Mouse (Mus musculus): ENCODE data around the gene Sfxn5. TPM values are rescaled to one million over a fixed set of nuclear protein-coding genes. Genes with fewer than 3 reads are reported as not detected.

Sfxn5 gene
- polyA plus RNA-seq (2012; rRNA removed), result 169 and 172 TPM in 2 replicates

- under 1% methylated on average over 49 of the region's 49 CpGs for WGBS
- Histone ChIP-seq H3K27me3 (ENCODE audit: control insufficient read depth, insufficient read depth, low read length) (no peaks in the 10 kb centered on the region), H3K27ac (ENCODE audit: insufficient read depth, low read length) (peak within 1 kb of the TSS; percentile 96), H3K4me1 (ENCODE audit: control insufficient read depth, insufficient read depth, low read length) (peaks cover 9% of the 10 kb centered on the region), H3K4me3 (replicated peaks; ENCODE audit: insufficient read depth, low read depth, low read length) (peak within 1 kb of the TSS; percentile 85)
- peak; percentile 98 for DNase-seq
- TF ChIP-seq POLR2A (IDR thresholded peaks at IDR 0.05; ENCODE audit: borderline replicate concordance, insufficient read depth, low read length) (peak; percentile 84; the same call in 1 of the 2 replicates), CTCF (IDR thresholded peaks at IDR 0.05; ENCODE audit: borderline replicate concordance, insufficient read depth, low read depth, low read length) (no peak)
Measured at GRCm38 (mm10) chr6:85333000-85333669, at the start of gene Sfxn5. Gene Sfxn5 (minus strand): TSS chr6:85333422.

DNA sequence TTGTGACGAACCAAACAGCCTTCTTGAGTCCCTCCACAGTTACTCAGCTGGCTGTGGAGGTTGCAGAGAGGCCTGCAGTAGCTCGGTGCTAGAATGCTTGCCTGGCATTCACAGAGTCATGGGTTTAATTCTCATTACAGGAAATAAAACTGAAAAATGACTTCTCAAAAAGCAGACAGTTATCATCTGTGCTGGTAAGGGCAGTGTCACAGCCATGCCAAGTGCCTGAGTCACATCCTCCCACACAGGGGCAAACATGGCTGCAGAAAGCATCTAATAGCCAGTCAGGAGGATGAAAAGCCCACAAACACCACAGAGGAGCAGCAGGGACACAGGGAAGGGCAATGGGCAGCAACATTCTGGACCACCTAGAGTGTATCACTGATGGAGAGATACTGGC, 49.6 kb upstream of the Sfxn5 start:
- WGBS, result 92% methylated on average over 2 of the region's 2 CpGs
- no peak overlapping the region for H3K4me3 ChIP-seq (replicated peaks; ENCODE audit: insufficient read depth, low read depth, low read length)
- no peak overlapping the region for H3K27ac ChIP-seq (ENCODE audit: insufficient read depth, low read length)
- H3K4me1 ChIP-seq (ENCODE audit: control insufficient read depth, insufficient read depth, low read length), result no peaks in the 10 kb centered on the region
- no peaks in the 10 kb centered on the region for H3K27me3 ChIP-seq (ENCODE audit: control insufficient read depth, insufficient read depth, low read length)
- DNase-seq, result no peak
- no peak for TF ChIP-seq POLR2A (IDR thresholded peaks at IDR 0.05; ENCODE audit: borderline replicate concordance, insufficient read depth, low read length)
- no peak for TF ChIP-seq CTCF (IDR thresholded peaks at IDR 0.05; ENCODE audit: borderline replicate concordance, insufficient read depth, low read depth, low read length)

DNA sequence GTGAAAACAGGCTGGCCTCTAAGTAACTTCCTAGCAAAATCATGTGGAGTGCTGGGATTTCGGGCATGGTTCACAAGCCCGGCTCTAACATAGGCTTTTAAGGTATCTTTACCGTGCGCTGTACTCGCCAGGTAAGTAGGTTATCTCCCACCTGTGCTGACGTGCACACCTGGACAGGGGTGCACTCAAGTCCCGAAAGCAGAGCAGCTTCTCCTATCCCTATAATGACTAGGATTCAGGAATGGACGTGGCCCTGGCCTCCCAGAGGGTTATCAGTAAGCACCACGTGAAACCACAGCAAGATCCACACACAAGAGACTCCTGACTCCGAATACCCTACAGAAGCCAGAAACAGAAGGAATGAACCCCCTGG, 48.4 kb upstream of the Sfxn5 start:
- no peak overlapping the region for H3K4me3 ChIP-seq (replicated peaks; ENCODE audit: insufficient read depth, low read depth, low read length)
- H3K27ac ChIP-seq (ENCODE audit: insufficient read depth, low read length), result no peak overlapping the region
- 91% methylated on average over 10 of the region's 10 CpGs for WGBS
- no peaks in the 10 kb centered on the region for H3K27me3 ChIP-seq (ENCODE audit: control insufficient read depth, insufficient read depth, low read length)
- no peaks in the 10 kb centered on the region for H3K4me1 ChIP-seq (ENCODE audit: control insufficient read depth, insufficient read depth, low read length)
- DNase-seq, result no peak
- no peak for TF ChIP-seq POLR2A (IDR thresholded peaks at IDR 0.05; ENCODE audit: borderline replicate concordance, insufficient read depth, low read length)
- no peak for TF ChIP-seq CTCF (IDR thresholded peaks at IDR 0.05; ENCODE audit: borderline replicate concordance, insufficient read depth, low read depth, low read length)

GRCm38 (mm10) chr6:85380901-85381647, 47.9 kb upstream of the Sfxn5 start:
- no peak overlapping the region for H3K27ac ChIP-seq (ENCODE audit: insufficient read depth, low read length)
- DNase-seq, result no peak
- no peak for TF ChIP-seq CTCF (IDR thresholded peaks at IDR 0.05; ENCODE audit: borderline replicate concordance, insufficient read depth, low read depth, low read length)
- TF ChIP-seq POLR2A (IDR thresholded peaks at IDR 0.05; ENCODE audit: borderline replicate concordance, insufficient read depth, low read length), result no peak
- H3K4me3 ChIP-seq (replicated peaks; ENCODE audit: insufficient read depth, low read depth, low read length), result no peak overlapping the region
- no peaks in the 10 kb centered on the region for H3K4me1 ChIP-seq (ENCODE audit: control insufficient read depth, insufficient read depth, low read length)
- WGBS, result 61% methylated on average over 17 of the region's 17 CpGs
- no peaks in the 10 kb centered on the region for H3K27me3 ChIP-seq (ENCODE audit: control insufficient read depth, insufficient read depth, low read length)

DNA sequence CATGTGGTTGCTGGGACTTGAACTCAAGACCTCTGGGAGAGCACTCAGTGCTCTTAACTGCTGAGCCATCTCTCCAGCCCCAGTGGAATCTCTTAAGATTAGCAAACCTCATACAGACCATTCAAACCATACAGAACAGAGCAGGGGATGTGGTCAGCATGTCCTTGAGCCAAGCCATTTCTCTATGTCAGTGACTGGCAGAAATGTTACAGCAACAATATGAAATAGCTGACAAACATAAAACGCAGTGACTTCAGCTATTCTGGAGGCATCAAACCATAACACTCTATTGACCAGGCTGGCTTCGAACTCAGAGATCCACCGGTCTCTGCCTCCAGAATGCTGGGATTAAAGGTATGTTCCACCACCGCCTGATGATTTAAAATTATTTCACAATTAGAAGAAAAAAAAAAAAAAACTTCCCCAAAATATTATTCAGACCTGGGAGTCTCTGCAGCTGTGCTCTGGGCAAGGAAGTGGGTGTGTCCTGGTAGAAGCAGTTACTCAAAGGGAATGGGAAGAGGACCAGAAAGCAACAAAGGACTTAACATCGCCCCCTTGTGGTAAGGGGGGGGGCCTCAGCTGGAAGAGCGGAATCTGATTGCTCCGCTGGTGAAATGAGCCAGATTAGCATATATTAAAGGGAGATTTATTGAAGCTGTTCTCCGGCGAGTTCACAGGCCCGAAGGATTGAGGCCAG, 47.1 kb upstream of the Sfxn5 start:
- Histone ChIP-seq H3K4me3 (replicated peaks; ENCODE audit: insufficient read depth, low read depth, low read length) (no peak overlapping the region), H3K27me3 (ENCODE audit: control insufficient read depth, insufficient read depth, low read length) (no peaks in the 10 kb centered on the region), H3K27ac (ENCODE audit: insufficient read depth, low read length) (no peak overlapping the region), H3K4me1 (ENCODE audit: control insufficient read depth, insufficient read depth, low read length) (no peaks in the 10 kb centered on the region)
- 31% methylated on average over 10 of the region's 10 CpGs for WGBS
- TF ChIP-seq CTCF (IDR thresholded peaks at IDR 0.05; ENCODE audit: borderline replicate concordance, insufficient read depth, low read depth, low read length) (peak; percentile 78; the same call in 1 of the 2 replicates), POLR2A (IDR thresholded peaks at IDR 0.05; ENCODE audit: borderline replicate concordance, insufficient read depth, low read length) (no peak)
- DNase-seq, result peak; percentile 74 to 77

DNA sequence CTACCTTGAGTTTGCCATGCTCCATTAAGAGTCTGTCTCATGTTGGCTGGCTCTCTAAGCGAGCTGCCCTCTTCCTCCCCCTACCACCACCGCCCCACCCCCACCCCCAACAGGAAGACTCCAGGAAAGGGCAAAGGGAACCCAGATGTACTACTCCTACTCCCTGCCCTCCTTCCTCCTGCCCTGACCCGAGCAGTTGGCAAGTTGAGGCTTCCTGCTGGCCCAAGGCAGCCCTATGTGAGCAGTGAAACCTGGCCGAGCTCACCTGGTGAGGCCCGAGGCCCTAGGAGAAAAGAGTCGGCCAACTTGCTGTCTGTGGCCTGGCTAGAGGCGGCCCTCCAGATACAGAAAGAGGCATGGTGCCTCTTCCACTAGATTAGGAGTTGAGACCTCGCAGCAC, 45.4 kb upstream of the Sfxn5 start:
- WGBS, result 77% methylated on average over 8 of the region's 8 CpGs

DNA sequence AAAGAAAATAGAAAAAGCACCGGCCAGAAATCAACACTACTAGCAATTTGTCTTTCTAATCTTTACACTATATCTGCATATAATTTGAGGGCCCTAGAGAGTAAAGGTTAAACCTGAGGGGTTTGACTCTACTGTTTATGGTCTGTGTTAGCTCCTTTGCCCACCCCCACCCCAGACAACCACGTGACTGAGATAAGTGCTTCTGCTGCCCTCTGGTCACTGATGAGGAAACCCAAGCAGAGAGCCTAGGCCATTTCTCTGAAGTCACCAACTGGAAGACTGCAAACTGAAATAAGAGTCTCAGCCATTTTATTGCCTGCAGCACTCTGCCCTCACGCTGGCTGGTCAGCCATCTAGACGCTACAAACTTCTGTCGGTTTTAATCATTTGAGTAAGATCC, 44.7 kb upstream of the Sfxn5 start:
- H3K27me3 ChIP-seq (ENCODE audit: control insufficient read depth, insufficient read depth, low read length), result no peaks in the 10 kb centered on the region
- H3K27ac ChIP-seq (ENCODE audit: insufficient read depth, low read length), result no peak overlapping the region
- no peak for DNase-seq
- TF ChIP-seq POLR2A (IDR thresholded peaks at IDR 0.05; ENCODE audit: borderline replicate concordance, insufficient read depth, low read length) (no peak), CTCF (IDR thresholded peaks at IDR 0.05; ENCODE audit: borderline replicate concordance, insufficient read depth, low read depth, low read length) (no peak)
- H3K4me3 ChIP-seq (replicated peaks; ENCODE audit: insufficient read depth, low read depth, low read length), result no peak overlapping the region
- no peaks in the 10 kb centered on the region; the same call in 1 of the 2 replicates for H3K4me1 ChIP-seq (ENCODE audit: control insufficient read depth, insufficient read depth, low read length)
- 77% methylated on average over 5 of the region's 5 CpGs for WGBS

More for the DNA sequence above, 45.4 kb upstream of the Sfxn5 start:
- Histone ChIP-seq H3K27ac (ENCODE audit: insufficient read depth, low read length) (no peak overlapping the region), H3K27me3 (ENCODE audit: control insufficient read depth, insufficient read depth, low read length) (no peaks in the 10 kb centered on the region), H3K4me3 (replicated peaks; ENCODE audit: insufficient read depth, low read depth, low read length) (no peak overlapping the region), H3K4me1 (ENCODE audit: control insufficient read depth, insufficient read depth, low read length) (no peaks in the 10 kb centered on the region)
- no peak for TF ChIP-seq CTCF (IDR thresholded peaks at IDR 0.05; ENCODE audit: borderline replicate concordance, insufficient read depth, low read depth, low read length)
- TF ChIP-seq POLR2A (IDR thresholded peaks at IDR 0.05; ENCODE audit: borderline replicate concordance, insufficient read depth, low read length), result no peak
- DNase-seq, result no peak
